Mouse (Mus musculus) bone marrow macrophage, adult 2 months (primary cell): ENCODE measurements at regions not wholly inside any gene's neighbourhood (a gene's known extent, or its start where the extent isn't known, plus 50 kb on each side); places are given as distances from the start of the nearest gene placed in this dataset.

ENCODE experiments used
- CTCF ChIP-seq: IDR thresholded peaks from 2 replicates; pipeline ENCODE4 v1.5.1; 2012; ENCODE audit warnings: low read depth, mild to moderate bottlenecking, low read length, moderate library complexity
- POLR2A ChIP-seq: IDR thresholded peaks from 2 replicates; pipeline ENCODE4 v1.6.1; 2012; ENCODE audit warnings: mild to moderate bottlenecking, low read depth, low read length, borderline replicate concordance

GRCm38 (mm10) chr19:27683426-27683825 lies 253.8 kb upstream of the Pum3 start:
- 0 out of 2 replicates have a peak, but pooled peaks have one; percentile 28 for TF ChIP-seq CTCF
- TF ChIP-seq POLR2A = no peak
